Mouse (Mus musculus) forebrain, embryonic 14.5 days (tissue): ENCODE measurements around the gene Gm9903. TPM values are rescaled to one million over a fixed set of nuclear protein-coding genes. Genes with fewer than 3 reads are reported as not detected.

ENCODE experiments used
- ATAC-seq: fragments of 200-750 bp; cut with Nextera tagmentation; 2 replicates; pipeline ENCODE4 v1.8.0; 2017; ENCODE audit warnings: mild to moderate bottlenecking, moderate library complexity
- DNase-seq: peaks from one replicate; pipeline ENCODE4 v3.0.0-alpha.2; 2015; ENCODE audit warnings: low spot score
- H3K27ac ChIP-seq: fragments of 300-500 bp; sonication (generic); 2 replicates; pipeline ENCODE4 v1.5.1; 2014; ENCODE audit warnings: low read depth, mild to moderate bottlenecking, control low read depth, low read length, moderate library complexity
- H3K27me3 ChIP-seq: fragments of 300-500 bp; sonication (generic); replicated peaks from 2 replicates; pipeline ENCODE4 v1.6.1; 2014; ENCODE audit warnings: low read length, control low read depth, mixed read lengths; ENCODE audit not compliant: control insufficient read depth, insufficient read depth
- H3K36me3 ChIP-seq: fragments of 300-500 bp; sonication (generic); 2 replicates; pipeline ENCODE4 v1.6.1; 2014; ENCODE audit warnings: low read length, control low read depth; ENCODE audit not compliant: control insufficient read depth, insufficient read depth
- H3K4me1 ChIP-seq: fragments of 300-500 bp; sonication (generic); 2 replicates; pipeline ENCODE4 v1.6.1; 2014; ENCODE audit warnings: antibody characterized with exemption, low read length, control low read depth; ENCODE audit not compliant: control insufficient read depth, insufficient read depth
- H3K4me2 ChIP-seq: fragments of 300-500 bp; sonication (generic); 2 replicates; pipeline ENCODE4 v1.6.1; 2014; ENCODE audit warnings: mild to moderate bottlenecking, control low read depth, low read length
- H3K4me3 ChIP-seq: fragments of 300-500 bp; sonication (generic); 2 replicates; pipeline ENCODE4 v1.5.1; 2014; ENCODE audit warnings: low read depth, low read length, control low read depth
- H3K9ac ChIP-seq: fragments of 300-500 bp; sonication (generic); 2 replicates; pipeline ENCODE4 v1.6.1; 2014; ENCODE audit warnings: mild to moderate bottlenecking, low read length, control low read depth, moderate library complexity
- H3K9me3 ChIP-seq: fragments of 300-500 bp; sonication (generic); replicated peaks from 2 replicates; pipeline ENCODE4 v1.6.1; 2016; ENCODE audit warnings: low read length, control low read depth, mixed read lengths; ENCODE audit not compliant: control insufficient read depth
- WGBS: fragments of 180-500 bp; shearing (Covaris S2); extraction: QIAGEN DNeasy Blood & Tissue Kit; methylation state at CpG from one replicate; pipeline ENCODE4 v1.1.7; 2014; 5-methylcytosine and 5-hydroxymethylcytosine counted together
- polyA plus RNA-seq: library from polyadenylated mRNA; unstranded; fragments of >200 nt; fragmentation: Nextera tagmentation; extraction: Ambion mirVana; gene quantifications from 2 replicates; pipeline ENCODE4 v1.2.1, GENCODE M21; 2014

Gm9903 gene
- polyA plus RNA-seq, 1 experiment from 2014 or later = 0.48 TPM

- ATAC-seq = no peak
- DNase-seq = no peak
- H3K9ac ChIP-seq = no peak overlapping the region
- H3K27me3 ChIP-seq = no peaks in the 10 kb centered on the region
- H3K4me2 ChIP-seq = no peak overlapping the region
- H3K4me1 ChIP-seq = peaks cover 15% of the 10 kb centered on the region
- WGBS = 85% methylated on average over 1 of the region's 1 CpGs
- H3K4me3 ChIP-seq = no peak overlapping the region
- H3K9me3 ChIP-seq = no peaks in the 10 kb centered on the region
- peaks cover 4% of the 10 kb centered on the region for H3K36me3 ChIP-seq
- no peak overlapping the region for H3K27ac ChIP-seq
Measured at GRCm38 (mm10) chr5:33632526-33632925, 2.8 kb downstream of the Gm9903 start.

GRCm38 (mm10) chr5:33635361-33635760, 5.6 kb downstream of the Gm9903 start:
- Histone ChIP-seq H3K27ac (no peak overlapping the region), H3K36me3 (peaks cover 21% of the 10 kb centered on the region), H3K9me3 (no peaks in the 10 kb centered on the region), H3K9ac (no peak overlapping the region), H3K4me2 (no peak overlapping the region), H3K4me1 (peaks cover 2% of the 10 kb centered on the region; the same call in 1 of the 2 replicates), H3K27me3 (no peaks in the 10 kb centered on the region), H3K4me3 (no peak overlapping the region)
- 89% methylated on average over 3 of the region's 3 CpGs for WGBS
- ATAC-seq (no peak), DNase-seq (no peak)

GRCm38 (mm10) chr5:33637606-33638350, 8.1 kb downstream of the Gm9903 start:
- H3K9me3 ChIP-seq = no peaks in the 10 kb centered on the region
- H3K27me3 ChIP-seq = no peaks in the 10 kb centered on the region
- no peak overlapping the region for H3K4me3 ChIP-seq
- WGBS = 80% methylated on average over 3 of the region's 3 CpGs
- no peak for ATAC-seq
- no peak overlapping the region for H3K4me2 ChIP-seq
- no peak overlapping the region for H3K9ac ChIP-seq
- no peak for DNase-seq
- peaks cover 42% of the 10 kb centered on the region for H3K36me3 ChIP-seq
- H3K27ac ChIP-seq = no peak overlapping the region
- H3K4me1 ChIP-seq = no peaks in the 10 kb centered on the region

- 74% methylated on average over 4 of the region's 4 CpGs for WGBS
- H3K9ac ChIP-seq = no peak overlapping the region
- H3K36me3 ChIP-seq = peaks cover 53% of the 10 kb centered on the region
Measured at GRCm38 (mm10) chr5:33638826-33639225, 9.1 kb downstream of the Gm9903 start.

GRCm38 (mm10) chr5:33640652-33641051, 10.9 kb downstream of the Gm9903 start:
- Histone ChIP-seq H3K27me3 (no peaks in the 10 kb centered on the region), H3K4me1 (no peaks in the 10 kb centered on the region), H3K36me3 (peaks cover 69% of the 10 kb centered on the region), H3K9me3 (no peaks in the 10 kb centered on the region), H3K4me2 (no peak overlapping the region), H3K9ac (no peak overlapping the region), H3K4me3 (no peak overlapping the region), H3K27ac (no peak overlapping the region)
- WGBS = 35% methylated on average over 3 of the region's 3 CpGs
- ATAC-seq (no peak), DNase-seq (peak; percentile 73)

More at GRCm38 (mm10) chr5:33638826-33639225, 9.1 kb downstream of the Gm9903 start:
- DNase-seq (no peak), ATAC-seq (no peak)
- H3K9me3 ChIP-seq = no peaks in the 10 kb centered on the region
- no peaks in the 10 kb centered on the region for H3K4me1 ChIP-seq
- no peak overlapping the region for H3K27ac ChIP-seq
- no peak overlapping the region for H3K4me3 ChIP-seq
- no peak overlapping the region for H3K4me2 ChIP-seq
- H3K27me3 ChIP-seq = no peaks in the 10 kb centered on the region

GRCm38 (mm10) chr5:33651017-33651416, 21.3 kb downstream of the Gm9903 start:
- H3K36me3 ChIP-seq = peaks cover 58% of the 10 kb centered on the region
- H3K4me2 ChIP-seq = peak overlapping the region; percentile 53
- peak overlapping the region; percentile 86 for H3K4me3 ChIP-seq
- H3K9me3 ChIP-seq = no peaks in the 10 kb centered on the region
- ATAC-seq = no peak
- peak overlapping the region; percentile 80 for H3K9ac ChIP-seq
- H3K27me3 ChIP-seq = no peaks in the 10 kb centered on the region
- no peak overlapping the region for H3K27ac ChIP-seq
- DNase-seq = no peak
- 17% methylated on average over 2 of the region's 2 CpGs for WGBS
- peaks cover 12% of the 10 kb centered on the region for H3K4me1 ChIP-seq

GRCm38 (mm10) chr5:33651541-33651920, 21.8 kb downstream of the Gm9903 start:
- H3K4me2 ChIP-seq = peak overlapping the region; percentile 53
- H3K9me3 ChIP-seq = no peaks in the 10 kb centered on the region
- peak overlapping the region; percentile 96 for H3K27ac ChIP-seq
- peaks cover 15% of the 10 kb centered on the region for H3K4me1 ChIP-seq
- DNase-seq (no peak), ATAC-seq (0 out of 2 replicates have a peak, but pooled peaks have one; percentile 0)
- peak overlapping the region; percentile 86 for H3K4me3 ChIP-seq
- WGBS = under 1% methylated on average over 11 of the region's 11 CpGs
- H3K36me3 ChIP-seq = peaks cover 56% of the 10 kb centered on the region
- peak overlapping the region; percentile 80 for H3K9ac ChIP-seq
- no peaks in the 10 kb centered on the region for H3K27me3 ChIP-seq

- H3K4me3 ChIP-seq = peak within 1 kb of the TSS; percentile 86
- under 1% methylated on average over 82 of the region's 82 CpGs for WGBS
- peak within 1 kb of the TSS; percentile 80 for H3K9ac ChIP-seq
- H3K36me3 ChIP-seq = peaks cover 51% of the 10 kb centered on the region
- peak; percentile 97 for ATAC-seq
- H3K27me3 ChIP-seq = no peaks in the 10 kb centered on the region
- peaks cover 22% of the 10 kb centered on the region for H3K4me1 ChIP-seq
- DNase-seq = peak; percentile 97
- H3K27ac ChIP-seq = peak within 1 kb of the TSS; percentile 96
- H3K4me2 ChIP-seq = peak within 1 kb of the TSS; percentile 53
- H3K9me3 ChIP-seq = no peaks in the 10 kb centered on the region
Measured at GRCm38 (mm10) chr5:33651921-33652782, 22.4 kb downstream of the Gm9903 start, which contains the start of gene Slbp. TSS of gene Slbp (minus strand) at chr5:33652574.
